In genomic region chr2:156497915-156498314, GRCm38 (mm10) we compare ENCODE assay signal across 8 mouse cellular contexts. TPM values are rescaled to one million over a fixed set of nuclear protein-coding genes. Genes with fewer than 3 reads are reported as not detected.
DNase-seq lines count a peak whose midpoint lies in the region; ATAC-seq and TF ChIP-seq lines count a peak whose summit lies in the region.

No protein-coding gene starts in this region.

- no peaks in the 10 kb centered on the region; the same call in 1 of the 2 replicates for H3K36me3 ChIP-seq in kidney, embryonic 16.5 days (ENCODE audit: insufficient read depth, low read length)
- peaks cover 71% of the 10 kb centered on the region for H3K36me3 ChIP-seq in E14TG2a.4 (ENCODE audit: insufficient read depth, low read length)

- no peak overlapping the region for H3K4me3 ChIP-seq in kidney, embryonic 16.5 days (ENCODE audit: low read length)
- H3K4me3 ChIP-seq in E14TG2a.4 (replicated peaks; ENCODE audit: low read length), result no peak overlapping the region
- no peak overlapping the region for H3K4me3 ChIP-seq in bone marrow macrophage, adult 2 months (ENCODE audit: insufficient read depth, low read length)

- no peak for TF ChIP-seq POLR2A in bone marrow macrophage, adult 2 months (IDR thresholded peaks at IDR 0.05; ENCODE audit: borderline replicate concordance, low read depth, low read length)

- H3K27me3 ChIP-seq in kidney, embryonic 16.5 days (ENCODE audit: insufficient read depth, low read length), result no peaks in the 10 kb centered on the region
- H3K27me3 ChIP-seq in E14TG2a.4 (ENCODE audit: insufficient read depth, low read length), result no peaks in the 10 kb centered on the region

- H3K4me1 ChIP-seq in kidney, embryonic 16.5 days (ENCODE audit: insufficient read depth, low read length), result no peaks in the 10 kb centered on the region
- H3K4me1 ChIP-seq in E14TG2a.4 (replicated peaks; ENCODE audit: low read depth, low read length), result peaks cover 13% of the 10 kb centered on the region
- H3K4me1 ChIP-seq in bone marrow macrophage, adult 2 months (ENCODE audit: control insufficient read depth, insufficient read depth, low read length), result no peaks in the 10 kb centered on the region

- no peak overlapping the region for H3K27ac ChIP-seq in kidney, embryonic 16.5 days (ENCODE audit: low read length)
- no peak overlapping the region for H3K27ac ChIP-seq in bone marrow macrophage, adult 2 months (ENCODE audit: insufficient read depth, low read depth, low read length)

- H3K4me2 ChIP-seq in kidney, embryonic 16.5 days (replicated peaks; ENCODE audit: low read depth, low read length), result no peak overlapping the region

- no peak for ATAC-seq in kidney, embryonic 16.5 days (ENCODE audit: low FRiP score, low TSS enrichment)
- ATAC-seq in erythroblast, adult 5-6 weeks (replicated peaks; ENCODE audit: low FRiP score, poor library complexity, severe bottlenecking), result peak; percentile 43
- ATAC-seq in megakaryocyte-erythroid progenitor cell, adult 5-6 weeks (replicated peaks; ENCODE audit: low FRiP score, low TSS enrichment, poor library complexity, severe bottlenecking), result 0 out of 2 replicates have a peak, but pooled peaks have one; percentile 31

- no peak overlapping the region for H3K9ac ChIP-seq in kidney, embryonic 16.5 days (replicated peaks; ENCODE audit: low read length)

- 62% methylated on average over 5 of the region's 5 CpGs for WGBS in kidney, embryonic 16.5 days

- H3K9me3 ChIP-seq in kidney, embryonic 16.5 days (ENCODE audit: low read length), result no peaks in the 10 kb centered on the region
- H3K9me3 ChIP-seq in E14TG2a.4 (ENCODE audit: low read length), result no peaks in the 10 kb centered on the region

- DNase-seq in kidney, adult 11 months, result peak; percentile 45
- DNase-seq in kidney, postnatal 14 days, result peak; percentile 68
- DNase-seq in thymus, postnatal 14 days, result peak; percentile 48

- TF ChIP-seq CTCF in E14TG2a.4 (conservative IDR thresholded peaks at IDR 0.05; ENCODE audit: low read length), result peak; percentile 84
- TF ChIP-seq CTCF in bone marrow macrophage, adult 2 months (IDR thresholded peaks at IDR 0.05; ENCODE audit: low read depth, low read length), result peak; percentile 69

RNA-seq across cellular contexts. Expression of gene Aar2, which starts 49.5 kb away (rescaled TPM):
- polyA plus RNA-seq in kidney, embryonic 16.5 days (2015; fragmentation: Nextera tagmentation; extraction: Ambion mirVana), result 40.4 and 41.3 TPM in 2 replicates
- 13.5 and 14.0 TPM in 2 replicates for polyA plus RNA-seq in bone marrow macrophage, adult 2 months (2012; ENCODE audit: insufficient read depth, insufficient read length, missing spikeins)
- 1.0 and 2.1 TPM in 2 replicates for total RNA-seq in erythroblast, adult 5-6 weeks (2015; ENCODE audit: low replicate concordance)
- total RNA-seq in erythroblast, adult 5-6 weeks (2017; ENCODE audit: low replicate concordance), result 3.5 and 7.2 TPM in 2 replicates
- 20.2 and 21.2 TPM in 2 replicates for total RNA-seq in megakaryocyte-erythroid progenitor cell, adult 5-6 weeks (2014; fragmentation: Nextera tagmentation)
- 8.3 and 16.9 TPM in 2 replicates for total RNA-seq in megakaryocyte-erythroid progenitor cell, adult 5-6 weeks (2017)
